Mouse (Mus musculus): ENCODE data around the gene Tenm2.

Gene Tenm2

GRCm38 (mm10) chr11:36000585-36001281 is 1235.0 kb downstream of the Tenm2 start:
- DNase-seq (ENCODE audit: low read depth, low spot score) = no peak

DNA sequence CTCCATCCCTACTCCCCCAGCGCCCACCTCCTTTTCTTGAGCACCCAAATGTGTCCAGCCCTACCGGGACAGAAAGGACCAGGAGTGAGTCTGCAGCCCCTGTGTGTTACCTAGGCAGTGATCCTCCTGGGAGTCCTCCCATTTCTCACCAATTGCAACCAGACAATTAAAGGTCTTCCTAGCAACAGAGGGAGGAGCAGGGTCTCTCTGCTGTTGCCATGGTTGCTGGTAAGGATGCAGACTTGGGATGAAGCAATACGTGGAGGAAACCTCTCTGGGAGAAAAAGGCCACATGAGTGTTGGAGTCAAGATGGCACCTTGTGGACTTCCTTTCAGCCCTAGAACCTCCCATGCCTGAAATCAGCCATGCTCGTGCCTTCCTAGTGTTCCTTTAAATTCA is 1235.7 kb downstream of the Tenm2 start:
- DNase-seq (ENCODE audit: low read depth, low spot score) = peak; percentile 47

DNA sequence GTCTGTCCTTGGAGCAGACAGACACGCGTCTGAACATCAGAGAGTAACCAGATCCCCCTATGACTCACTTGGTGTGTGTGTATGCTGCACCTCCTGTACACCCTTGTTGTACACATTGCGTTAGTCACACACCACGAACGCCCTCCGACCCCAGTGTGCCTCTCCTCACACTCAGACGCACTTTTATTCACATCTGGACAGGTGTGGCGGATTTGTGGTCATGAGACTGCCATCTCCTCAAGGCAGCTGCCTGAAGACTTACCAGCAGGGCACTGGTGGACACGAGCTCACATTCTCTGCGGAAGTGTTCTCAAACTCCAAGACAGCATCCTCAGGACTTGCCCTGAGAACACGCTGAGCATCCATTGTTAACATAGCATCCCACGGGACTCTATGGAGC is 1237.7 kb downstream of the Tenm2 start:
- no peak for DNase-seq (ENCODE audit: low read depth, low spot score)

GRCm38 (mm10) chr11:35995310-35995709 is 1240.5 kb downstream of the Tenm2 start:
- peak; percentile 21 for DNase-seq (ENCODE audit: low read depth, low spot score)

- peak; percentile 79 for DNase-seq (ENCODE audit: low read depth, low spot score)
Observed at GRCm38 (mm10) chr11:35991846-35992245, 1243.9 kb downstream of the Tenm2 start.

DNA sequence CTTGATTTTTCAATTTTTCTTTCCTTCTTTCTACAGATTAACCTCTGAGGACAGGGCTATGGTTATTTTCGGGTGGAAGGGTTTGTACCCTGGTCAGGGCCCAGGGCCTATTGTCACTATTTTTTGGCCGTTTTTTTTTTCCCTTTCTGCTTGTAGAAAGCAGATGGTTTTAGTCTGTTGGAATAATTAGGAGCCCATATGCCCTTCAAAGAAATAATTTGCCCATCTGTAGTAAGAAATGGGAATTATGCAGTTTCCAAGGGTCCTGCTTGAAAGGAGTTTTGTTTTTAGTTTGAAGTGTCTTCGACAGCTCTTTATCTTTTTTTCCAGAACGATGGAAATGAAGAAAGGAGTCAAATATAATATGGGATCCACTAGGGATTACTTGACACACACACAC is 1245.8 kb downstream of the Tenm2 start:
- DNase-seq (ENCODE audit: low read depth, low spot score) = no peak

DNA sequence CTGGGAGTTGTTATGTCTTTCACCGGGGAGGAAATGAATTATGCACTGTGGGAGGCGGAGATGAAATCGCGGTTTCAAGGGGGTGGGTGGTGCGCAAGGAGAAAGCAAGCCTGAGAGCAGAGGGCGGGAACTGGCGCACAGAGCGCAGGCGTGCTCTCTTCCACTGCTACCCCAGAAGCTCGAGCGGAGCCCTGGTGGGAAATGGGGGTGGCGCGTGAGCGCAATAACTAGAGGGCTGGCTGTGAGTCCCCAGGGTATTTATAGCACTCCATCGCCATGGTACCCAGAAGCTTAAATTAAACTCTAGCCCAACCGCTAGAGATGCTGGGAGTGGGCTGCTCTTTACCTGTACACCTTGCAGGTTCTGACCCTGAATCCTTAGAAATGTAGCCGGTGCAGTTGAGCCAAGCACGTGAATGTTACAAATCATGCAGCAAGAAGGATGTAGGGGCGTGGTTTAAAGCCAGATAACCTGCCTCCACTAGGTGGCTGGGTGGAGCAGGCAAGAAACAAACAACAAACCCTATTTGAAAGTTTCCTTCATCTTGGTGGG is 1249.8 kb downstream of the Tenm2 start:
- peak; percentile 96 for DNase-seq (ENCODE audit: low read depth, low spot score)

DNA sequence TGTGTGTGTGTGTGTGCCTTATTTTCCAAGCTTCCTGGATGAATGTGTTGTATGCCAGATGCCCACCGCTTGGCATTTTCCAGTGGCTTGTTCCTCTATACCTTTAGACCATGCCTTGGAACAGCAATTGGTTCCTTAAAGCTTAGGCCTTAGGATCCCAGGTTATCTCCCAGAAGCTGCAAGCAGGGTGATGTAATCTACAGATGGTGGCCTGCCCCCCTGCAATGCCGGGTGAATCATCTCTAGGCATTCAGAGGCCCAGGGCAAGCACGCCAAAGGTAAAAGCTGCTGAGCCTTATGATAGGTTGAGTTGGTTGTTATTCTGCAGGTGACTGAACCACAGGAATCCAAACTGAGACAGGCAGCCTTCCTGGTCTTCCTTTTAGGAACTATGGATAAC is 1253.0 kb downstream of the Tenm2 start:
- peak; percentile 85 for DNase-seq (ENCODE audit: low read depth, low spot score)

GRCm38 (mm10) chr11:35980411-35980917 is 1255.3 kb downstream of the Tenm2 start, which contains the start of gene Wwc1:
Wwc1 (minus strand) TSS chr11:35980527.
- peak; percentile 78 for DNase-seq (ENCODE audit: low read depth, low spot score)

GRCm38 (mm10) chr11:35979733-35980410 is 1255.9 kb downstream of the Tenm2 start:
- no peak for DNase-seq (ENCODE audit: low read depth, low spot score)

- DNase-seq (ENCODE audit: low read depth, low spot score) = peak; percentile 64
Observed at GRCm38 (mm10) chr11:35979266-35979732, 1256.5 kb downstream of the Tenm2 start.

GRCm38 (mm10) chr11:35977796-35978195 is 1258.0 kb downstream of the Tenm2 start:
- no peak for DNase-seq (ENCODE audit: low read depth, low spot score)

GRCm38 (mm10) chr11:35977096-35977495 is 1258.7 kb downstream of the Tenm2 start:
- no peak for DNase-seq (ENCODE audit: low read depth, low spot score)

- DNase-seq (ENCODE audit: low read depth, low spot score) = peak; percentile 25
Observed at GRCm38 (mm10) chr11:35976482-35976881, 1259.3 kb downstream of the Tenm2 start.

DNA sequence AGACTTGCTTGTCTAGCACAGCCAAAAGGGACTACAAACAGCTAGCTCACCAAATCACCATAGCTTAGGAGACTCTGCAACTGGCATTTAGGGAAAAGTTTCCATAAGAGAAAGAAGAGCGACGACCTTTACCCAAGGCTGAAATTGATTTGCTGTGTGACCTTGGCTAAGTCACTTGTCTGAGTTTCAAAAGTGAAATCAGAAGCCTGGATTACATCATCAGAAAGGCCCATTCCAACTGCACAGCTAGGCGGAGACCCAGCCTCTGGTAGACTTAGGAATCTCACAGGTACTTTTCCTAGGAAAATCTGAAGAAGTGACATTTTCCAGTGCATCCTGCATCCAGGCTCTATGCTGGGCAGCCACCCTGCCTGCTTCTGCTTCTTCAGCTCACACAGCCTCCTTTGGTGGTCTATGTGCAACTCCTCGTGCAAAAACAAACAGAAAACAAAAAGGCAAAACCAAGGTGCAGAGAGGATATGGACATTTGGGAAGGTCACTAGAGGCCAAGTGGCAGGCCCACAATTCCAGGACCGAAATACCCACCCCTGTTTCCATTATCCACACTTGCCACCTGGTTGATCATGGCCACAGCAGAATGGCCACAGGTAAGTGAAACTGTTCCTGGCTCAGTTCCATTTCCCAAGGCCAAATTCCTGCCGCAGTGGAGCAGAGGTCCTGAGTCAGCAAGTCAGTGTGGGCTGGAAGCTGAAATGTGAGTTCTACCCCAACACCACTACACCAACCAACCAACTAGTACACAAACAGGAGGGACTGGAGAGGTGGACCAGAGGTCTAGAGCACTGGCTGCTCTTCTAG is 1260.9 kb downstream of the Tenm2 start:
- DNase-seq (ENCODE audit: low read depth, low spot score) = no peak

GRCm38 (mm10) chr11:35973135-35973534 is 1262.6 kb downstream of the Tenm2 start:
- no peak for DNase-seq (ENCODE audit: low read depth, low spot score)

- no peak for DNase-seq (ENCODE audit: low read depth, low spot score)
Observed at GRCm38 (mm10) chr11:35972270-35972931, 1263.4 kb downstream of the Tenm2 start.

DNA sequence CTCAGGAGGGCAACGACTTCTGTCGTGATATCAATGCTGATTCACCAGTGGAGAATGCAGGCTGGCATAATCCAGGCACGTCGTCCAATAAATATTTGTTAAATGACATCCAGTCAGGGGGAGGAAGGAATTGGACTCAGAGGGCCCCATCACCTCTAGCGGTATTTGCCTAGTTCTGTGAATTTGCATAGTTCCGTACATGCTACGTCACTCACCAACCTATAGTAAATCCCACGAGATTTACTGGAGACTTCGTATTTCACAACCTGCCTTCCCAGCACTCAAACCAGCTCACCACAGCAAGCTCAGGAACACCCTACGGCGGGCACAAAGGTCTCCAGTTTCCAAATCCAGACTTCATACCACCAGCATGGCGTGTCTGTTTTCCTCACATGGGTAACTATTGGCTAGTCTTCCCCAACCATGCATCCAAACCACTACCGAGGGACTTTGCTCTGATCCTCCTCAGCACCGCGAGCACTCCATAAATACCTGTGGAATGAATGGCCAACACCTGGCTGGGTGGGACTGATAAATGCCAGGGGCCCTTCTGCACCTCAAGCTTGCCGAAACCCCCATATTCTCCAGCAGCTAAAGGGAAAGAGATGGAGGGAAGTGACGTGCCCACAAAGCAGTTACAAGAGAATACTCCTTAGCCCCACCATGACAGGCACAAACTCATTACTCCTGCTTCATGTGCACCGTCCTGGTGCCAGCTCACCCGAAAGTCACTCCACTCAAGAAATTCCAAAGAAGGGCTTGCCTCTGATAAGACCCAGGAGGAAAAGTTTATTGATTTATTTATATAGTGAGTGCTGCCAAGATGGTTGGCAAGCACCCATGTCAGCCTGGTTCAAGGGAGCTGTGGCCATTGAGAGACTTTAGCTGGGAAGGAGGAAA is 1264.7 kb downstream of the Tenm2 start:
- DNase-seq (ENCODE audit: low read depth, low spot score) = no peak

DNA sequence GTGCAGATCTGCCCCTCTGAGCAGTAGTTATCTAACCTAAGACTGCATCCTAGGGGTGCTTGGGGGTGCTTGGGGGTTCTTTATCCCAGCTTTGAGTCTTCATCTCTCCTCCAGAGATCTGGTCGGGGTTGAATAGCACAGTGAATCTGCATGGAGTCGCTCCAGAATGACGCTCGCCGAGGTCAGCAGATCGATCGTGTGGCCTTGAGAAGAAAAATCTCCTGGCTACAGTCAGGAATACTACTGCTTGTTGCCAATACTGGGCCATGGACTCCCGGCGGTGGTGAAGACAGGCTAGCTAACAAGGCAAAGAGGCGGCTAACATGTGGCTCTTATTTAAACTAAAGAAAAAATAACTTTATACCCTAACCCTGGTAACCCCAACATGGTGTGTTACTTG is 1267.5 kb downstream of the Tenm2 start:
- DNase-seq (ENCODE audit: low read depth, low spot score) = no peak

- DNase-seq (ENCODE audit: low read depth, low spot score) = no peak
Observed at GRCm38 (mm10) chr11:35963981-35964549, 1271.7 kb downstream of the Tenm2 start.

All from brain, adult 2 months (tissue).